Mouse (Mus musculus) embryonic facial prominence, embryonic 10.5 days (tissue): ENCODE measurements around the gene Trub2. TPM values are rescaled to one million over a fixed set of nuclear protein-coding genes. Genes with fewer than 3 reads are reported as not detected.
"Not testable (repeated sequence)": the region's sequence is repeated elsewhere in the genome, so short reads cannot be mapped to it uniquely, and the experiment has no call there.

Experiments
- DNase-seq: peaks from one replicate; pipeline ENCODE4 v3.0.0-alpha.2; 2017; ENCODE audit warnings: low spot score
- H3K27ac ChIP-seq: fragments of 300-500 bp; sonication (generic); replicated peaks from 2 replicates; pipeline ENCODE4 v1.5.1; 2016; ENCODE audit warnings: mild to moderate bottlenecking
- H3K27me3 ChIP-seq: fragments of 300-500 bp; sonication (generic); replicated peaks from 2 replicates; pipeline ENCODE4 v1.6.1; 2016; ENCODE audit warnings: low read depth, mild to moderate bottlenecking; ENCODE audit not compliant: poor library complexity, severe bottlenecking
- H3K36me3 ChIP-seq: fragments of 300-500 bp; sonication (generic); replicated peaks from 2 replicates; pipeline ENCODE4 v1.6.1; 2016; ENCODE audit warnings: mild to moderate bottlenecking, moderate library complexity
- H3K4me1 ChIP-seq: fragments of 300-500 bp; sonication (generic); 2 replicates; pipeline ENCODE4 v1.6.1; 2016
- H3K4me3 ChIP-seq: fragments of 300-500 bp; sonication (generic); 2 replicates; pipeline ENCODE4 v1.5.1; 2016; ENCODE audit warnings: mild to moderate bottlenecking, moderate library complexity
- H3K9me3 ChIP-seq: fragments of 300-500 bp; sonication (generic); 2 replicates; pipeline ENCODE4 v1.6.1; 2016; ENCODE audit warnings: mild to moderate bottlenecking
- WGBS: fragments of 180-500 bp; shearing (Covaris S2); methylation state at CpG from one replicate; pipeline ENCODE4 v1.1.7; 2016; 5-methylcytosine and 5-hydroxymethylcytosine counted together
- polyA plus RNA-seq: library from polyadenylated mRNA; unstranded; fragments of >200 nt; fragmentation: Nextera tagmentation; extraction: Ambion mirVana; gene quantifications from 2 replicates; pipeline ENCODE4 v1.2.1, GENCODE M21; 2016

Gene Trub2
- polyA plus RNA-seq, 1 experiment from 2014 or later = 60.7 TPM

GRCm38 (mm10) chr2:29815678-29816371, 27.5 kb upstream of the Trub2 start:
- Histone ChIP-seq H3K4me3 (no peak overlapping the region), H3K9me3 (no peaks in the 10 kb centered on the region), H3K36me3 (peaks cover 56% of the 10 kb centered on the region), H3K4me1 (peaks cover 33% of the 10 kb centered on the region), H3K27me3 (peaks cover 10% of the 10 kb centered on the region; the same call in 1 of the 2 replicates), H3K27ac (no peak overlapping the region)
- 79% methylated on average over 11 of the region's 11 CpGs for WGBS
- no peak for DNase-seq

GRCm38 (mm10) chr2:29803400-29803831, 15.1 kb upstream of the Trub2 start:
- no peaks in the 10 kb centered on the region for H3K9me3 ChIP-seq
- peak overlapping the region; percentile 96 for H3K4me3 ChIP-seq
- peak; percentile 47 for DNase-seq
- peaks cover 45% of the 10 kb centered on the region for H3K36me3 ChIP-seq
- H3K27ac ChIP-seq = 0 out of 2 replicates have a peak overlapping the region, but pooled peaks have one; percentile 87
- 19% methylated on average over 6 of the region's 6 CpGs for WGBS
- peaks cover 19% of the 10 kb centered on the region for H3K4me1 ChIP-seq
- peaks cover 10% of the 10 kb centered on the region; the same call in 1 of the 2 replicates for H3K27me3 ChIP-seq

- Histone ChIP-seq H3K4me3 (peak overlapping the region; percentile 96), H3K9me3 (no peaks in the 10 kb centered on the region), H3K27ac (peak overlapping the region; percentile 87), H3K4me1 (peaks cover 19% of the 10 kb centered on the region), H3K27me3 (peaks cover 10% of the 10 kb centered on the region; the same call in 1 of the 2 replicates), H3K36me3 (peaks cover 39% of the 10 kb centered on the region)
- no peak for DNase-seq
- WGBS = under 1% methylated on average over 39 of the region's 39 CpGs
Measured at GRCm38 (mm10) chr2:29802827-29803201, 14.5 kb upstream of the Trub2 start.

GRCm38 (mm10) chr2:29802075-29802826, 13.9 kb upstream of the Trub2 start, which contains the start of gene Slc27a4:
TSS of gene Slc27a4 (plus strand) at chr2:29802634.
- peaks cover 10% of the 10 kb centered on the region; the same call in 1 of the 2 replicates for H3K27me3 ChIP-seq
- 6% methylated on average over 28 of the region's 28 CpGs for whole genome bisulfite sequencing
- H3K4me1 ChIP-seq = peaks cover 19% of the 10 kb centered on the region
- H3K27ac ChIP-seq = peak within 1 kb of the TSS; percentile 87
- H3K4me3 ChIP-seq = peak within 1 kb of the TSS; percentile 96
- peak; percentile 95 for DNase-seq
- H3K36me3 ChIP-seq = peaks cover 35% of the 10 kb centered on the region
- no peaks in the 10 kb centered on the region for H3K9me3 ChIP-seq

- WGBS = 94% methylated on average over 2 of the region's 2 CpGs
- Histone ChIP-seq H3K4me1 (peaks cover 14% of the 10 kb centered on the region), H3K36me3 (peaks cover 73% of the 10 kb centered on the region), H3K4me3 (no peak overlapping the region), H3K9me3 (no peaks in the 10 kb centered on the region), H3K27me3 (no peaks in the 10 kb centered on the region), H3K27ac (no peak overlapping the region)
- DNase-seq = no peak
Measured at GRCm38 (mm10) chr2:29792772-29793487, 4.6 kb upstream of the Trub2 start.

- Histone ChIP-seq H3K4me3 (peak within 1 kb of the TSS; percentile 75), H3K27me3 (no peaks in the 10 kb centered on the region), H3K4me1 (peaks cover 23% of the 10 kb centered on the region), H3K9me3 (peaks cover 2% of the 10 kb centered on the region; the same call in 1 of the 2 replicates), H3K36me3 (peaks cover 69% of the 10 kb centered on the region), H3K27ac (peak within 1 kb of the TSS; percentile 84)
- WGBS = 2% methylated on average over 31 of the region's 31 CpGs
- DNase-seq = peak; percentile 91
Measured at GRCm38 (mm10) chr2:29787104-29787917, 991 bp downstream of the Trub2 start, which contains the start of gene Coq4. TSS of gene Coq4 (plus strand) at chr2:29787493.

GRCm38 (mm10) chr2:29784290-29784689, 4.0 kb downstream of the Trub2 start:
- WGBS = 70% methylated on average over 4 of the region's 4 CpGs
- DNase-seq = no peak
- H3K4me1 ChIP-seq = peaks cover 20% of the 10 kb centered on the region
- H3K27ac ChIP-seq = no peak overlapping the region
- H3K27me3 ChIP-seq = no peaks in the 10 kb centered on the region
- H3K4me3 ChIP-seq = no peak overlapping the region
- peaks cover 11% of the 10 kb centered on the region for H3K9me3 ChIP-seq
- H3K36me3 ChIP-seq = peaks cover 72% of the 10 kb centered on the region

GRCm38 (mm10) chr2:29781256-29781655, 7.0 kb downstream of the Trub2 start:
- H3K4me1 ChIP-seq, DNase-seq, H3K27me3 ChIP-seq, H3K27ac ChIP-seq, H3K4me3 ChIP-seq: not testable (repeated sequence)
- peaks cover 11% of the 10 kb centered on the region for H3K9me3 ChIP-seq
- 94% methylated on average over 2 of the region's 2 CpGs for WGBS
- H3K36me3 ChIP-seq = peaks cover 99% of the 10 kb centered on the region

- 90% methylated on average over 4 of the region's 4 CpGs for WGBS
- Histone ChIP-seq H3K4me1 (no peaks in the 10 kb centered on the region), H3K27me3 (no peaks in the 10 kb centered on the region), H3K27ac (no peak overlapping the region), H3K36me3 (peaks cover 59% of the 10 kb centered on the region), H3K4me3 (no peak overlapping the region), H3K9me3 (no peaks in the 10 kb centered on the region)
- DNase-seq = no peak
Measured at GRCm38 (mm10) chr2:29773323-29773722, 15.0 kb downstream of the Trub2 start.

GRCm38 (mm10) chr2:29771611-29772461, 16.5 kb downstream of the Trub2 start:
- Histone ChIP-seq H3K9me3 (no peaks in the 10 kb centered on the region), H3K4me3 (no peak overlapping the region), H3K36me3 (peaks cover 44% of the 10 kb centered on the region), H3K27ac (no peak overlapping the region), H3K27me3 (no peaks in the 10 kb centered on the region), H3K4me1 (no peaks in the 10 kb centered on the region)
- WGBS = 85% methylated on average over 8 of the region's 8 CpGs
- no peak for DNase-seq

- Histone ChIP-seq H3K27ac (no peak overlapping the region), H3K4me3 (no peak overlapping the region), H3K4me1 (no peaks in the 10 kb centered on the region), H3K36me3 (peaks cover 30% of the 10 kb centered on the region), H3K9me3 (no peaks in the 10 kb centered on the region), H3K27me3 (no peaks in the 10 kb centered on the region)
- DNase-seq = no peak
Measured at GRCm38 (mm10) chr2:29770162-29770561, 18.1 kb downstream of the Trub2 start.
